Mouse (Mus musculus) small intestine, adult 2 months (tissue): ENCODE measurements around the gene Spred2.

Source experiments
- CTCF ChIP-seq: fragments of 200-500 bp; IDR thresholded peaks from 2 replicates; pipeline ENCODE4 v1.5.1; 2012; ENCODE audit warnings: low read depth, mild to moderate bottlenecking, control low read depth, inconsistent platforms, low read length, moderate library complexity, mixed read lengths; ENCODE audit not compliant: insufficient replicate concordance, insufficient read length; ENCODE audit errors: extremely low read depth
- POLR2A ChIP-seq: fragments of 200-500 bp; IDR thresholded peaks from 2 replicates; pipeline ENCODE4 v1.6.1; 2012; ENCODE audit warnings: low read depth, mild to moderate bottlenecking, control low read depth, inconsistent platforms, low read length, moderate library complexity

GRCm38 (mm10) chr11:20038723-20039122, 114.5 kb downstream of the Spred2 start:
- no peak for TF ChIP-seq POLR2A
- no peak for TF ChIP-seq CTCF
